Comparison of ENCODE assay signal across 7 mouse cellular contexts in the genomic region with DNA sequence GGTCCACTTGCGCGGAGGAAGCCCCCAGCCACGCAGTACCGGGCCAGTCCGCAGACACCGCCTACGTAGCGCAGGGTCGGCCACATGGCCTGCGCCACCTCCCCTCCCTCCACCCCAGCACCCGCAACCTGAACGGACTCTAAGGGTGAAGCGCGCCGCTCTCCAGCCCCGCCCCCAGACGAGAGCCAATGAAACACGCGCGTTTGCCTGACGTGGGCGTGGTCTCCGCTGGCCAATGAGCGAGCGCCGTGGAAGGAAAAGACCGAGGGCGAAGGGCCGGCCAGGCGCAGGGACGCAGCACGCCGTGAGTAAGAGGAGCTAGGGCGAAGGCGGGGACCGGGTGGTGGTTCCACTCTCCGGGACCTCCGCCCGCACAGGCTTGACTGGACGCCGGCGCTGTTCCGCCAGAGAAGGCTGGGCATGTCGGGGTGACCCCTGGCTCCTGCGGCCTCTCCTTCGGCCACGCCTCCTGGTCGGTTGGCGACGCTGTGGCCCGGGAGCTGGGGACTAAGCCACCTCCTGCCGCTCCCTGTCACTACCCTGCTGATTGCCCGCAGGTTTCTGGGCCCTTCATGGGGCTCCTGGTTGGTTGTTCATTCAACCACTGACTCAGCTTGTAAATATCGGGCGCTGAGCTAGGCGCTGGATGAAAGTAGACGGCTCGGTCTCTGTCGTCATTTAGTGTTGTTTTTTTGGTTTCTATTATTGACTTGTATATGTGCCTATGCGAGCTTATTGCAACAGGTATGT. TPM values are rescaled to one million over a fixed set of nuclear protein-coding genes. Genes with fewer than 3 reads are reported as not detected.
DNase-seq lines count a peak whose midpoint lies in the region; ATAC-seq lines count a peak whose summit lies in the region.

L2hgdh (minus strand) TSS at position 163 of the 750 bp plus-strand sequence.
Atp5s (plus strand) TSS at position 240 of the 750 bp plus-strand sequence.

- 0 out of 2 replicates have a peak within 1 kb of the TSS, but pooled peaks have one; percentile 2 for H3K27ac ChIP-seq in embryonic facial prominence, embryonic 11.5 days (replicated peaks; ENCODE audit: low read depth, low read length)
- H3K27ac ChIP-seq in limb, embryonic 10.5 days = peak within 1 kb of the TSS; percentile 89
- H3K27ac ChIP-seq in midbrain, embryonic 13.5 days = peak within 1 kb of the TSS; percentile 81

- H3K4me1 ChIP-seq in embryonic facial prominence, embryonic 11.5 days (ENCODE audit: control insufficient read depth, insufficient read depth, low read length) = no peaks in the 10 kb centered on the region
- H3K4me1 ChIP-seq in limb, embryonic 10.5 days = peaks cover 19% of the 10 kb centered on the region
- H3K4me1 ChIP-seq in midbrain, embryonic 13.5 days (replicated peaks) = peaks cover 17% of the 10 kb centered on the region

- peak within 1 kb of the TSS; percentile 69 for H3K4me3 ChIP-seq in embryonic facial prominence, embryonic 11.5 days (ENCODE audit: low read depth, low read length)
- H3K4me3 ChIP-seq in limb, embryonic 10.5 days = peak within 1 kb of the TSS; percentile 80
- H3K4me3 ChIP-seq in midbrain, embryonic 13.5 days (replicated peaks) = peak within 1 kb of the TSS; percentile 73

- no peaks in the 10 kb centered on the region for H3K36me3 ChIP-seq in embryonic facial prominence, embryonic 11.5 days (replicated peaks; ENCODE audit: control insufficient read depth, insufficient read depth, low read depth, low read length)
- H3K36me3 ChIP-seq in limb, embryonic 10.5 days = peaks cover 22% of the 10 kb centered on the region
- peaks cover 6% of the 10 kb centered on the region for H3K36me3 ChIP-seq in midbrain, embryonic 13.5 days

- H3K9me3 ChIP-seq in embryonic facial prominence, embryonic 11.5 days (replicated peaks; ENCODE audit: control insufficient read depth, low read length) = no peaks in the 10 kb centered on the region
- no peaks in the 10 kb centered on the region for H3K9me3 ChIP-seq in limb, embryonic 10.5 days (replicated peaks)
- peaks cover 4% of the 10 kb centered on the region; the same call in 1 of the 2 replicates for H3K9me3 ChIP-seq in midbrain, embryonic 13.5 days

- no peaks in the 10 kb centered on the region for H3K27me3 ChIP-seq in embryonic facial prominence, embryonic 11.5 days (ENCODE audit: control insufficient read depth, insufficient read depth, low read length)
- H3K27me3 ChIP-seq in limb, embryonic 10.5 days (ENCODE audit: low read depth, poor library complexity, severe bottlenecking) = no peaks in the 10 kb centered on the region
- no peaks in the 10 kb centered on the region for H3K27me3 ChIP-seq in midbrain, embryonic 13.5 days

- peak; percentile 99 for DNase-seq in adrenal gland, postnatal 14 days
- DNase-seq in embryonic facial prominence, embryonic 11.5 days (ENCODE audit: low spot score) = peak; percentile 98
- peak; percentile 98 for DNase-seq in kidney, adult 11 months
- DNase-seq in limb, embryonic 10.5 days (ENCODE audit: low spot score) = peak; percentile 98
- peak; percentile 96 for DNase-seq in spleen, adult 12 weeks (ENCODE audit: low spot score)

- under 1% methylated on average over 60 of the region's 60 CpGs for WGBS in embryonic facial prominence, embryonic 11.5 days
- under 1% methylated on average over 60 of the region's 60 CpGs for WGBS in limb, embryonic 10.5 days
- under 1% methylated on average over 60 of the region's 60 CpGs for WGBS in midbrain, embryonic 13.5 days

- peak within 1 kb of the TSS; percentile 55 for H3K9ac ChIP-seq in embryonic facial prominence, embryonic 11.5 days (replicated peaks; ENCODE audit: low read length)
- H3K9ac ChIP-seq in midbrain, embryonic 13.5 days (replicated peaks) = peak within 1 kb of the TSS; percentile 78

- ATAC-seq in embryonic facial prominence, embryonic 11.5 days (replicated peaks; ENCODE audit: insufficient number of reproducible peaks, low FRiP score, low TSS enrichment, low read depth) = peak; percentile 98
- peak; percentile 94 for ATAC-seq in granulocyte monocyte progenitor cell, adult 5-6 weeks (replicated peaks; ENCODE audit: poor library complexity, severe bottlenecking)
- ATAC-seq in midbrain, embryonic 13.5 days = peak; percentile 98

- H3K4me2 ChIP-seq in embryonic facial prominence, embryonic 11.5 days (ENCODE audit: low read depth, low read length) = peak within 1 kb of the TSS; percentile 79
- H3K4me2 ChIP-seq in midbrain, embryonic 13.5 days (replicated peaks) = peak within 1 kb of the TSS; percentile 93

RNA-seq across cellular contexts. Expression of gene L2hgdh, which starts in this region (rescaled TPM):
- total RNA-seq in adrenal gland, postnatal 14 days (2021) = 21.6 and 28.3 TPM in 2 replicates
- 17.3 and 18.6 TPM in 2 replicates for polyA plus RNA-seq in embryonic facial prominence, embryonic 11.5 days (2014; fragmentation: Nextera tagmentation; extraction: Ambion mirVana)
- total RNA-seq in granulocyte monocyte progenitor cell, adult 5-6 weeks (2014; fragmentation: Nextera tagmentation) = 21.0 and 39.0 TPM in 2 replicates
- total RNA-seq in granulocyte monocyte progenitor cell, adult 5-6 weeks (2017) = 26.4 and 34.6 TPM in 2 replicates
- polyA plus RNA-seq in limb, embryonic 10.5 days (2016; fragmentation: Nextera tagmentation; extraction: Ambion mirVana) = 21.3 and 22.7 TPM in 2 replicates
- polyA plus RNA-seq in midbrain, embryonic 13.5 days (2015; fragmentation: Nextera tagmentation; extraction: Ambion mirVana) = 9.7 and 10.7 TPM in 2 replicates

RNA-seq across cellular contexts. Expression of gene Atp5s, which starts in this region (rescaled TPM):
- 13.9 and 20.8 TPM in 2 replicates for total RNA-seq in adrenal gland, postnatal 14 days (2021)
- polyA plus RNA-seq in embryonic facial prominence, embryonic 11.5 days (2014; fragmentation: Nextera tagmentation; extraction: Ambion mirVana) = 23.3 and 24.1 TPM in 2 replicates
- 18.9 and 30.4 TPM in 2 replicates for total RNA-seq in granulocyte monocyte progenitor cell, adult 5-6 weeks (2014; fragmentation: Nextera tagmentation)
- total RNA-seq in granulocyte monocyte progenitor cell, adult 5-6 weeks (2017) = 11.2 and 13.6 TPM in 2 replicates
- 26.3 and 27.9 TPM in 2 replicates for polyA plus RNA-seq in limb, embryonic 10.5 days (2016; fragmentation: Nextera tagmentation; extraction: Ambion mirVana)
- 24.9 and 25.2 TPM in 2 replicates for polyA plus RNA-seq in midbrain, embryonic 13.5 days (2015; fragmentation: Nextera tagmentation; extraction: Ambion mirVana)

Comparison
In these comparisons a context has a peak if more than half of its experiments do, and no peak if none do; other contexts are left out.
1. Peak in every context shown above with its lines: DNase-seq, ATAC-seq, H3K4me3 ChIP-seq and H3K27ac ChIP-seq.
2. H3K27ac ChIP-seq: peak in every context shown above with its lines; median percentile 89 in limb, embryonic 10.5 days; 81 in midbrain, embryonic 13.5 days; 2 in embryonic facial prominence, embryonic 11.5 days.